Mouse (Mus musculus) common myeloid progenitor, adult 5-6 weeks (primary cell): ENCODE measurements at regions not wholly inside any gene's neighbourhood (a gene's known extent, or its start where the extent isn't known, plus 50 kb on each side); places are given as distances from the start of the nearest gene placed in this dataset.
A peak's percentile ranks its signal among the peaks of the same experiment; 100 is the strongest.

Experiments
- ATAC-seq: replicated peaks from 2 replicates; pipeline ENCODE4 v1.8.0; 2016; ENCODE audit warnings: low read depth, mild to moderate bottlenecking, moderate TSS enrichment, inconsistent platforms; ENCODE audit not compliant: poor library complexity, severe bottlenecking

DNA sequence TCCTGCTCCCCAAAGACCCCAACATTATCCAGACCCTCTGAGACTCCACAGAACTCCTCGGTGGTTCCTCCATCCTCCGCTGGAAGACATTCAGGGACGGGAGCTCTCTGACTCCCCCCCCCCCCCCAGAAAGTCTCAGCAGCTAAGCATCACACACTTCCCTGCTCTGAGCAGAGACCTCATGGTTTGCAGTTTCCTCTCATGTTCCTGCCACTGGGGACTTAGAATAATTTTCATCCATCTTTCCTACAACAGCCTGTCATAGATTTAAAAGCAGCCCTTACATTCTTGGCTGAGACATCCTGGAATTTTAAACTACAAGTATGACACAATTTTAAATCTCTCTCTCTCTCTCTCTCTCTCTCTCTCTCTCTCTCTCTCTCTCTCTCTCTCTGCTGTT, 69.2 kb downstream of the Gpr65 start:
- no peak for ATAC-seq

- ATAC-seq, result no peak
Observed at GRCm38 (mm10) chr12:98339536-98339935, 71.1 kb downstream of the Gpr65 start.

DNA sequence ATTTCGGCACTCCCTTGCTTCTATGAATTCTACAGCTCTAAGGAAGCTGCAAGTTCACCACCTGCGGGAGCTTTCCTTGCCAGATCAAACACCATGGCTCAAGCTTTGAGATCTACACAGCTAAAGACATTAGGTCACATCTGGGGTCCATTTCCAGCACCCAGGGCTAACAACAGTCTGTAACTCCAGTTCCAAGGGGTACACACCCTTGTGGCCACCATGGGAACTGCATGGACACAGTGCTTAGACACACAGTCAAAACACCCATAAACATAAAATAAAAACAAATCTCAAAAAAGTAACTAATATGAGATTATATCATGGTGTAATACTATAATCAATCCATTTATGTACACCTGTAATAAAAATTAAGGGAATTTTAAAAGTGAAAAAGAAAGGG, 73.7 kb downstream of the Gpr65 start:
- peak; percentile 79 for ATAC-seq

DNA sequence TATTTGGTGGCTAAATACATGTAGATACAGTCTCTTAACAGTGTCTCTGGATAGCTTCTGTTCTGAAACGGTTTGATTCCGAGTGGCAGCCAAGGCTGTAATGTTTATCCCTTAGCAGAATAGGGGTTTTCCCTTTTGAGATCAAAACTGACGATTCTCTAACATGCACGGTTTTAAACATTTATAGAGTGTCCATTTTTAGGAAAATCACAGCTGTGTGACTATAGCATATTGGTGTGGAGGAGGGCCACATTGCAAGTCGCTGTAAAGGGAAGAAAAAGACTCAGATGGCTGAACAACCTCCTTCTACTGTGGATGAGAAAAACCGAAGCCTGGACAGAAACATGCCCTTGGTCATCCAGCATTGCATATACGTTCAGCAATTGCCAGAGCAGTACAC, 75.2 kb downstream of the Gpr65 start:
- no peak for ATAC-seq

DNA sequence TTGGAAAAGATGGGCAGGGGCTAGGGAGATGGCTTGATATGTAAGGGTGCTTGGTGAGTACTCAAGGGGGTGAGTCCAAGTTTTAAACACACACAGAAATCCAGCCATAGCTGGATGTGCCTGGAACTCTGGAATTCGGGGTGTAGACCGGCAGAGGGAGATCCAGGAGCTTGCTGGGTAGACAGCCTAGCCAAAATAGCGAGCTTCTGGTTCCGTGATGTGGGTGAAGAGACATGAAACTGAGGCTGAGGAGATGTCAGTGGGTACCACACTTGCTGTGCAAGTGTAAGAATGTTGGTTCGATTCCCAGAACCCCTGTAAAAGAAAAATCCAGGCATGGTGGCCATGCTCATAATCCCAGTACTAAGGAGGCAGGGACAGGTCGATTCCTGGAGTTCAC, 78.6 kb downstream of the Gpr65 start:
- no peak for ATAC-seq

- peak; percentile 84 for ATAC-seq
Observed at GRCm38 (mm10) chr12:98347550-98348318, 79.3 kb downstream of the Gpr65 start.

- no peak for ATAC-seq
Observed at GRCm38 (mm10) chr12:98349864-98350643, 81.6 kb downstream of the Gpr65 start.

DNA sequence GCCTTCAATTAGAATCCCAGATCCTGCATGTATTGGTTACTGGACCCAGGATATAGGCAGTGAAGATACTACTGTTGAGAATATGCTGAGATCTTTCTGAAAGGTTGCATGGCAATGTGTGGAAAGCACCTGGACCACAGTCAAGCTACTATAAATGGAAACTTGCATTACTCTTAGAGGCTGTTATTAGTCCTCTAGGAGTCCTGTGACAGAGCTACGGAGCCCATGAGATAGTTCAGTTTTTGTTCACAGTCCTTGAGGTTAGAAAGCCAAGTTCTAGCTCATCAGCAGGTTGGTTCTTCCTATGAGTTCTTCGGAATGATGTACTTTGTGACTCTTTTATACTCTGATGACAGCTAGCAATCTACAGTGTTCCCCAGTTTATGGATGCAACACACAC, 84.0 kb downstream of the Gpr65 start:
- ATAC-seq, result no peak

- ATAC-seq, result no peak
Observed at GRCm38 (mm10) chr12:98354545-98354944, 86.1 kb downstream of the Gpr65 start.

GRCm38 (mm10) chr12:98367583-98367982, 99.1 kb downstream of the Gpr65 start:
- ATAC-seq, result no peak

GRCm38 (mm10) chr12:98370771-98371170, 102.3 kb downstream of the Gpr65 start:
- ATAC-seq, result peak; percentile 79

DNA sequence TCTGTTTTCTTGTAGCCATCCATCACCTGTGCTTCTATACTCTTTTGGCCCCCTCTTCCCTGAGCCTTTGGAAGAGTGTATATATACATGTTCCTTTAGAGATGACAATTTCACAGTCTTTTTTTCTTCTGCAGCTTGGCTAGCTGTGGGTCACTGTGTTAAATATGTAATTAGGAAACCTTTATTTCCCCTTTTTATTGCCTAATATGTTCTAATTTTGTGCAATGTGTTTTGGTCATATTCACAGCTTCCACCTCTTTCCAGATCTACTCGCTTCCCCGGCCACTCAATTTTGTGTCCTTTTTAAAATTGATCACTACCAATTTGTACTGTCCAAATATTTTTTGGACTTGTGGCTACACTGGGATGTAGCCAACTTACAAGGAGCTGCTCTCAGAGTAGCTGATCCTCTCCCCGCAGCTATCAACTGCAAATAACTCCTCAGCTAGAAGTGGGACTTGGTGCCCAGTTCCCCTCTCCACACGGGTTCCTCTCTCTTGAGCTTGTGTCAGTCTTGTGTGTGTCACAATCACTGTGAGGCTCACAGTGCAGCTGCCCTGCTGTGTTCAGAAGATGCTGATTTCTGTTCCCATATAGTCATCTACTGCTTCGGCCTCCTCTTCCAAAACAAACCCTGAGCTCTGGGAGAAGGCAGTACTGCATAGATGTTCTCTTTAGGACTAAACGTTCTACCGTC, 106.9 kb downstream of the Gpr65 start:
- ATAC-seq, result peak; percentile 79
